Mouse (Mus musculus): ENCODE results near the gene Cxcl1. TPM values are rescaled to one million over a fixed set of nuclear protein-coding genes. Genes with fewer than 3 reads are reported as not detected.
A peak's percentile ranks its signal among the peaks of the same experiment; 100 is the strongest.

Cxcl1 gene
- polyA plus RNA-seq, 1 experiment: 0.69 TPM

- TF ChIP-seq POLR2A (IDR thresholded peaks at IDR 0.05; ENCODE audit: low read depth, low read length) (no peak), CTCF (conservative IDR thresholded peaks at IDR 0.05; ENCODE audit: insufficient read depth, insufficient read length, low read depth, low read length) (no peak)
- no peak overlapping the region for H3K27ac ChIP-seq (ENCODE audit: insufficient read depth, low read depth, low read length)
- H3K4me3 ChIP-seq (ENCODE audit: insufficient read depth, low read depth, low read length): no peak overlapping the region
- no peak for DNase-seq
- no peaks in the 10 kb centered on the region for H3K36me3 ChIP-seq (ENCODE audit: control insufficient read depth, insufficient read depth, low read length)
- peaks cover 8% of the 10 kb centered on the region for H3K4me1 ChIP-seq (ENCODE audit: control insufficient read depth, insufficient read depth, low read length)
- no peaks in the 10 kb centered on the region for H3K27me3 ChIP-seq (replicated peaks; ENCODE audit: control insufficient read depth, insufficient read depth, low read length)
Measured at GRCm38 (mm10) chr5:90877173-90877512, 13.9 kb upstream of the Cxcl1 start.

- TF ChIP-seq POLR2A (IDR thresholded peaks at IDR 0.05; ENCODE audit: low read depth, low read length) (no peak), CTCF (conservative IDR thresholded peaks at IDR 0.05; ENCODE audit: insufficient read depth, insufficient read length, low read depth, low read length) (no peak)
- DNase-seq: no peak
- WGBS: 78% methylated on average over 3 of the region's 3 CpGs
Measured at GRCm38 (mm10) chr5:90879307-90880014, 11.6 kb upstream of the Cxcl1 start.

GRCm38 (mm10) chr5:90880335-90880850 lies 10.6 kb upstream of the Cxcl1 start:
- H3K4me3 ChIP-seq (ENCODE audit: insufficient read depth, low read depth, low read length): no peak overlapping the region
- WGBS: 46% methylated on average over 7 of the region's 7 CpGs
- no peaks in the 10 kb centered on the region for H3K27me3 ChIP-seq (replicated peaks; ENCODE audit: control insufficient read depth, insufficient read depth, low read length)
- TF ChIP-seq POLR2A (IDR thresholded peaks at IDR 0.05; ENCODE audit: low read depth, low read length): no peak
- no peak for TF ChIP-seq CTCF (conservative IDR thresholded peaks at IDR 0.05; ENCODE audit: insufficient read depth, insufficient read length, low read depth, low read length)
- H3K36me3 ChIP-seq (ENCODE audit: control insufficient read depth, insufficient read depth, low read length): no peaks in the 10 kb centered on the region
- no peak overlapping the region; the same call in 1 of the 2 replicates for H3K27ac ChIP-seq (ENCODE audit: insufficient read depth, low read depth, low read length)
- H3K4me1 ChIP-seq (ENCODE audit: control insufficient read depth, insufficient read depth, low read length): peaks cover 6% of the 10 kb centered on the region
- no peak for DNase-seq

More at GRCm38 (mm10) chr5:90879307-90880014, 11.6 kb upstream of the Cxcl1 start:
- no peak overlapping the region for H3K27ac ChIP-seq (ENCODE audit: insufficient read depth, low read depth, low read length)
- H3K36me3 ChIP-seq (ENCODE audit: control insufficient read depth, insufficient read depth, low read length): no peaks in the 10 kb centered on the region
- peaks cover 6% of the 10 kb centered on the region for H3K4me1 ChIP-seq (ENCODE audit: control insufficient read depth, insufficient read depth, low read length)
- no peak overlapping the region for H3K4me3 ChIP-seq (ENCODE audit: insufficient read depth, low read depth, low read length)
- H3K27me3 ChIP-seq (replicated peaks; ENCODE audit: control insufficient read depth, insufficient read depth, low read length): no peaks in the 10 kb centered on the region

- Histone ChIP-seq H3K27me3 (replicated peaks; ENCODE audit: control insufficient read depth, insufficient read depth, low read length) (no peaks in the 10 kb centered on the region), H3K4me3 (ENCODE audit: insufficient read depth, low read depth, low read length) (no peak overlapping the region), H3K36me3 (ENCODE audit: control insufficient read depth, insufficient read depth, low read length) (no peaks in the 10 kb centered on the region), H3K27ac (ENCODE audit: insufficient read depth, low read depth, low read length) (no peak overlapping the region), H3K4me1 (ENCODE audit: control insufficient read depth, insufficient read depth, low read length) (peaks cover 6% of the 10 kb centered on the region)
- peak; percentile 42 for DNase-seq
- TF ChIP-seq POLR2A (IDR thresholded peaks at IDR 0.05; ENCODE audit: low read depth, low read length) (no peak), CTCF (conservative IDR thresholded peaks at IDR 0.05; ENCODE audit: insufficient read depth, insufficient read length, low read depth, low read length) (no peak)
- WGBS: 57% methylated on average over 4 of the region's 4 CpGs
Measured at GRCm38 (mm10) chr5:90881021-90881420, 10.0 kb upstream of the Cxcl1 start.

GRCm38 (mm10) chr5:90881682-90882081 lies 9.4 kb upstream of the Cxcl1 start:
- no peak overlapping the region for H3K27ac ChIP-seq (ENCODE audit: insufficient read depth, low read depth, low read length)
- H3K36me3 ChIP-seq (ENCODE audit: control insufficient read depth, insufficient read depth, low read length): no peaks in the 10 kb centered on the region
- H3K4me3 ChIP-seq (ENCODE audit: insufficient read depth, low read depth, low read length): no peak overlapping the region
- 76% methylated on average over 5 of the region's 5 CpGs for WGBS
- H3K27me3 ChIP-seq (replicated peaks; ENCODE audit: control insufficient read depth, insufficient read depth, low read length): no peaks in the 10 kb centered on the region
- TF ChIP-seq CTCF (conservative IDR thresholded peaks at IDR 0.05; ENCODE audit: insufficient read depth, insufficient read length, low read depth, low read length) (no peak), POLR2A (IDR thresholded peaks at IDR 0.05; ENCODE audit: low read depth, low read length) (no peak)
- DNase-seq: no peak
- peaks cover 6% of the 10 kb centered on the region for H3K4me1 ChIP-seq (ENCODE audit: control insufficient read depth, insufficient read depth, low read length)

GRCm38 (mm10) chr5:90882146-90882545 lies 8.9 kb upstream of the Cxcl1 start:
- H3K27ac ChIP-seq (ENCODE audit: insufficient read depth, low read depth, low read length): no peak overlapping the region
- 89% methylated on average over 5 of the region's 5 CpGs for WGBS
- H3K36me3 ChIP-seq (ENCODE audit: control insufficient read depth, insufficient read depth, low read length): no peaks in the 10 kb centered on the region
- TF ChIP-seq POLR2A (IDR thresholded peaks at IDR 0.05; ENCODE audit: low read depth, low read length): no peak
- no peak for TF ChIP-seq CTCF (conservative IDR thresholded peaks at IDR 0.05; ENCODE audit: insufficient read depth, insufficient read length, low read depth, low read length)
- no peak overlapping the region for H3K4me3 ChIP-seq (ENCODE audit: insufficient read depth, low read depth, low read length)
- H3K27me3 ChIP-seq (replicated peaks; ENCODE audit: control insufficient read depth, insufficient read depth, low read length): no peaks in the 10 kb centered on the region
- peaks cover 6% of the 10 kb centered on the region for H3K4me1 ChIP-seq (ENCODE audit: control insufficient read depth, insufficient read depth, low read length)
- no peak for DNase-seq

- no peak overlapping the region for H3K4me3 ChIP-seq (ENCODE audit: insufficient read depth, low read depth, low read length)
- H3K27ac ChIP-seq (ENCODE audit: insufficient read depth, low read depth, low read length): no peak overlapping the region
- peak; percentile 86 for DNase-seq
- TF ChIP-seq CTCF (conservative IDR thresholded peaks at IDR 0.05; ENCODE audit: insufficient read depth, insufficient read length, low read depth, low read length): no peak
- TF ChIP-seq POLR2A (IDR thresholded peaks at IDR 0.05; ENCODE audit: low read depth, low read length): no peak
- WGBS: 30% methylated on average over 2 of the region's 2 CpGs
- H3K4me1 ChIP-seq (ENCODE audit: control insufficient read depth, insufficient read depth, low read length): peaks cover 6% of the 10 kb centered on the region
- H3K27me3 ChIP-seq (replicated peaks; ENCODE audit: control insufficient read depth, insufficient read depth, low read length): no peaks in the 10 kb centered on the region
- H3K36me3 ChIP-seq (ENCODE audit: control insufficient read depth, insufficient read depth, low read length): no peaks in the 10 kb centered on the region
Measured at GRCm38 (mm10) chr5:90884628-90885242, 6.3 kb upstream of the Cxcl1 start.
